ENCODE assay signal across 11 mouse cellular contexts in the genomic region with DNA sequence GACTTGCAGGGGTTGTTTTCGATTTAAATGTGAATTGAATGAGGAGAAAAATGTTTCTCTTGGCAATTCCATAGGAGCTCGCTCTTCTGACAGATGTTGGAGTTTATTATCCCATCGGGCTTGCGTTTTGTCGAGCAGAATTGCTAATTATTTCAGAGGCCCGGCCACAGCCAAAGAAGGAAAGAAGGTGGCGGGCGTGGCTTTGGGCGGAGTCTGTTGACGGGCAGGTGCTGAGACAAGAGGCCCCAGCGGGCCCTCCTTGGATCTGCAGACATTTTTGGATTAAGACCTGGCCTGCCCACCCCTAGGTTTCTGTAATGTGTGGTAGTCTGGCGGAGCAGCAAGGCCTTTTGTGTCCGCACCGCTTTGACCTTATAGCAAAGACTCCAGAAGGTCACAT. TPM values are rescaled to one million over a fixed set of nuclear protein-coding genes. Genes with fewer than 3 reads are reported as not detected.
DNase-seq lines count a peak whose midpoint lies in the region; ATAC-seq lines count a peak whose summit lies in the region.
"Had no signal": no experiment of that assay in that cellular context is flagged by ENCODE, and none has a peak within 500 bp of the region (broad histone marks: within the 10 kb centered on the region; RNA-seq: fewer than 3 reads in every experiment).

No protein-coding gene starts in this region.

- H3K4me1 ChIP-seq in kidney, embryonic 16.5 days (ENCODE audit: insufficient read depth, low read length), result peaks cover 15% of the 10 kb centered on the region; the same call in 1 of the 2 replicates
- peaks cover 35% of the 10 kb centered on the region for H3K4me1 ChIP-seq in hindbrain, embryonic 16.5 days (ENCODE audit: control insufficient read depth, insufficient read depth, low read depth, low read length)
- H3K4me1 ChIP-seq: lung, embryonic 15.5 days had no signal

- 15% methylated on average over 14 of the region's 14 CpGs for WGBS in kidney, embryonic 16.5 days
- WGBS in hindbrain, embryonic 16.5 days, result 12% methylated on average over 14 of the region's 14 CpGs

- H3K9ac ChIP-seq in kidney, embryonic 16.5 days (replicated peaks; ENCODE audit: low read length), result no peak overlapping the region
- H3K9ac ChIP-seq in hindbrain, embryonic 16.5 days (ENCODE audit: low read depth, low read length), result no peak overlapping the region
- H3K9ac ChIP-seq: lung, embryonic 15.5 days had no signal

- no peak for DNase-seq in kidney, postnatal 10 days
- peak; percentile 68 for DNase-seq in embryo, embryonic 11 days
- peak; percentile 43 for DNase-seq in neural tube, embryonic 10.5 days (ENCODE audit: extremely low spot score, low spot score)
- DNase-seq in right cerebral cortex, postnatal 4 days, result no peak
- no peak for DNase-seq in adrenal gland, adult (ENCODE audit: inconsistent age in 2 of 2, low spot score in 1 of 2)
- no peak for DNase-seq in lung, postnatal 4 days
- DNase-seq: heart, adult 11 months had no signal

- ATAC-seq in kidney, embryonic 16.5 days (ENCODE audit: low FRiP score, low TSS enrichment), result no peak
- no peak for ATAC-seq in hindbrain, embryonic 16.5 days

- no peaks in the 10 kb centered on the region for H3K36me3 ChIP-seq in kidney, embryonic 16.5 days (ENCODE audit: insufficient read depth, low read length)
- H3K36me3 ChIP-seq in hindbrain, embryonic 16.5 days (ENCODE audit: control insufficient read depth, insufficient read depth, low read length), result no peaks in the 10 kb centered on the region
- H3K36me3 ChIP-seq: G1E; lung, embryonic 15.5 days had no signal

- H3K9me3 ChIP-seq in kidney, embryonic 16.5 days (ENCODE audit: low read length), result no peaks in the 10 kb centered on the region
- no peaks in the 10 kb centered on the region for H3K9me3 ChIP-seq in hindbrain, embryonic 16.5 days (ENCODE audit: control insufficient read depth, low read length)
- H3K9me3 ChIP-seq: G1E; lung, embryonic 15.5 days had no signal

- H3K4me3 ChIP-seq in kidney, embryonic 16.5 days (ENCODE audit: low read length), result no peak overlapping the region
- H3K4me3 ChIP-seq in hindbrain, embryonic 16.5 days (ENCODE audit: low read length), result no peak overlapping the region
- H3K4me3 ChIP-seq: lung, embryonic 15.5 days had no signal

- H3K4me2 ChIP-seq in kidney, embryonic 16.5 days (replicated peaks; ENCODE audit: low read depth, low read length), result peak overlapping the region; percentile 17
- H3K4me2 ChIP-seq in hindbrain, embryonic 16.5 days (ENCODE audit: low read length), result peak overlapping the region; percentile 14; the same call in 1 of the 2 replicates
- H3K4me2 ChIP-seq: lung, embryonic 15.5 days had no signal

- no peak overlapping the region for H3K27ac ChIP-seq in kidney, embryonic 16.5 days (ENCODE audit: low read length)
- peak overlapping the region; percentile 74 for H3K27ac ChIP-seq in hindbrain, embryonic 16.5 days (ENCODE audit: low read depth, low read length)
- H3K27ac ChIP-seq: lung, embryonic 15.5 days had no signal

- H3K27me3 ChIP-seq in kidney, embryonic 16.5 days (ENCODE audit: insufficient read depth, low read length), result peaks cover 3% of the 10 kb centered on the region
- no peaks in the 10 kb centered on the region for H3K27me3 ChIP-seq in hindbrain, embryonic 16.5 days (replicated peaks; ENCODE audit: control insufficient read depth, insufficient read depth, low read length)

RNA-seq across cellular contexts. Expression of gene Tmem115, which starts 54.2 kb away (rescaled TPM):
- 49.7 and 51.0 TPM in 2 replicates for polyA plus RNA-seq in kidney, embryonic 16.5 days (2015; fragmentation: Nextera tagmentation; extraction: Ambion mirVana)
- polyA plus RNA-seq in hindbrain, embryonic 16.5 days (2015; fragmentation: Nextera tagmentation; extraction: Ambion mirVana), result 45.7 and 46.0 TPM in 2 replicates

Comparison
In these comparisons a context has a peak if more than half of its experiments do, and no peak if none do; other contexts are left out.
1. DNase-seq: peak in embryo, embryonic 11 days (single experiment) and neural tube, embryonic 10.5 days (single experiment); none in kidney, postnatal 10 days (single experiment), right cerebral cortex, postnatal 4 days (single experiment), adrenal gland, adult (0 of 2) and lung, postnatal 4 days (0 of 2).